Mouse (Mus musculus) kidney, adult 2 months (tissue): ENCODE data around the gene Mthfd1. TPM values are rescaled to one million over a fixed set of nuclear protein-coding genes. Genes with fewer than 3 reads are reported as not detected.

Experiments
- DNase-seq: peaks from one replicate; pipeline ENCODE4 v3.0.0; 2021
- H3K27ac ChIP-seq: fragments of 200-500 bp; 2 replicates; pipeline ENCODE4 v1.5.1; 2012; ENCODE audit warnings: low read depth, low read length, control low read depth, inconsistent platforms; ENCODE audit not compliant: insufficient read depth
- H3K27me3 ChIP-seq: fragments of 200-500 bp; replicated peaks from 2 replicates; pipeline ENCODE4 v1.6.1; 2012; ENCODE audit warnings: mild to moderate bottlenecking, moderate library complexity, low read length, inconsistent platforms; ENCODE audit not compliant: control insufficient read depth, insufficient read depth
- H3K36me3 ChIP-seq: fragments of 200-500 bp; 2 replicates; pipeline ENCODE4 v1.6.1; 2012; ENCODE audit warnings: mild to moderate bottlenecking, moderate library complexity, low read length, inconsistent platforms; ENCODE audit not compliant: control insufficient read depth, insufficient read depth
- H3K4me1 ChIP-seq: fragments of 200-500 bp; 2 replicates; pipeline ENCODE4 v1.6.1; 2011; ENCODE audit warnings: low read length; ENCODE audit not compliant: control insufficient read depth, insufficient read depth
- H3K4me3 ChIP-seq: fragments of 200-500 bp; 2 replicates; pipeline ENCODE4 v1.5.1; 2011; ENCODE audit warnings: mild to moderate bottlenecking, low read depth, low read length, control low read depth; ENCODE audit not compliant: insufficient read depth
- CTCF ChIP-seq: fragments of 200-500 bp; conservative IDR thresholded peaks from 2 replicates; pipeline ENCODE4 v1.5.1; 2011; ENCODE audit warnings: low read depth, mild to moderate bottlenecking, control low read depth, low read length, moderate library complexity, mixed read lengths; ENCODE audit not compliant: insufficient read depth, insufficient read length
- POLR2A ChIP-seq: fragments of 200-500 bp; IDR thresholded peaks from one replicate; pipeline ENCODE4 v1.6.1; 2011; ENCODE audit warnings: low read depth, low read length, control low read depth
- WGBS: fragments of 180-500 bp; shearing (Covaris S2); methylation state at CpG from one replicate; pipeline ENCODE4 v1.1.7; 2018; 5-methylcytosine and 5-hydroxymethylcytosine counted together
- polyA plus RNA-seq: library from polyadenylated mRNA; depleted of rRNA; stranded (reverse); fragments of >200 nt; gene quantifications from 2 replicates; pipeline ENCODE4 v1.2.3, GENCODE M21; 2012

Mthfd1 gene
- polyA plus RNA-seq, 1 experiment, result 132 TPM

DNA sequence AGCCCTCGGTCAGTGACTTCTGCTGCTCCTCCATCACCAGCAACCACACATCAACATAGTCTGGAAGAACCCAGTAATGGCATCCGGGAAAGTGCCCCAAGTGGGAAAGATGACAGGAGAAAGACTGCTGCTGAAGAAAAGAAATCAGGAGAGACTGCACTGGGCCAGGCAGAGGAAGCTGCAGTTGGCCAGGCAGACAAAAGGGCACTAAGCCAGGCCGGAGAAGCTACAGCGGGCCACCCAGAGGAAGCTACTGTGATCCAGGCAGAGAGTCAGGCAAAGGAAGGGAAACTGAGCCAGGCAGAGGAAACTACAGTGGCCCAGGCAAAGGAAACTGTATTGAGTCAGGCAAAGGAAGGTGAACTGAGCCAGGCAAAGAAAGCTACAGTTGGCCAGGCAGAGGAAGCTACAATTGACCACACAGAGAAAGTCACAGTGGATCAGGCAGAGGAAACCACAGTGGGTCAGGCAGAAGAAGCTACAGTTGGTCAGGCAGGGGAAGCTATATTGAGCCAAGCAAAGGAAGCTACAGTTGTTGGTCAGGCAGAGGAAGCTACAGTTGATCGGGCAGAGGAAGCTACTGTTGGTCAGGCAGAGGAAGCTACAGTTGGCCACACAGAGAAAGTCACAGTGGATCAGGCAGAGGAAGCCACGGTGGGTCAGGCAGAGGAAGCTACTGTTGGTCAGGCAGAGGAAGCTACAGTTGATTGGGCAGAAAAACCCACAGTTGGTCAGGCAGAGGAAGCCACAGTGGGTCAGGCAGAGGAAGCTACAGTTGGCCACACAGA is 73.7 kb downstream of the Mthfd1 start:
- H3K4me3 ChIP-seq, result no peak overlapping the region
- H3K36me3 ChIP-seq, result no peaks in the 10 kb centered on the region
- DNase-seq, result no peak
- no peaks in the 10 kb centered on the region for H3K27me3 ChIP-seq
- no peak overlapping the region for H3K27ac ChIP-seq
- no peaks in the 10 kb centered on the region for H3K4me1 ChIP-seq
- TF ChIP-seq CTCF, result no peak
- 80% methylated on average over 6 of the region's 6 CpGs for WGBS

DNA sequence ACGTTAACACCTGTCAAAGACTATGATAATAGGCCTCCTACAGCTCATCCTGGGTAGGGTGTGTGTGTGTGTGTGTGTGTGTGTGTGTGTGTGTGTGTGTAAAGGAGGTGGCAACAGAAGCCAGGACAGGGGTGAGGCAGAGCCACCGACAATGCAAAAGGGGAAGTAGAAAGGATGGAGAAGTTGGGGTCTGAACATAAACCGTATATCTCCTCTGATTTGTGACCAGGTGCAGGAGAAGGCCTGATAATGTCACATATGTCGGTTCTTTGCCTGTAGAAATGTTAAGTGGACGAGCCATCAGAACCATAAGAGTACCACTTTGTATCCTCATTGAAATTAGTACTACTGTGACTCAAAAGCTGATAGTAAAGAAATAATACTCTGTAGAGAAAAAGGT is 78.6 kb downstream of the Mthfd1 start:
- no peak overlapping the region for H3K27ac ChIP-seq
- TF ChIP-seq POLR2A (no peak), CTCF (no peak)
- H3K36me3 ChIP-seq, result no peaks in the 10 kb centered on the region
- H3K4me3 ChIP-seq, result no peak overlapping the region
- WGBS, result 94% methylated on average over 5 of the region's 5 CpGs
- no peaks in the 10 kb centered on the region for H3K27me3 ChIP-seq
- DNase-seq, result no peak
- no peaks in the 10 kb centered on the region for H3K4me1 ChIP-seq

DNA sequence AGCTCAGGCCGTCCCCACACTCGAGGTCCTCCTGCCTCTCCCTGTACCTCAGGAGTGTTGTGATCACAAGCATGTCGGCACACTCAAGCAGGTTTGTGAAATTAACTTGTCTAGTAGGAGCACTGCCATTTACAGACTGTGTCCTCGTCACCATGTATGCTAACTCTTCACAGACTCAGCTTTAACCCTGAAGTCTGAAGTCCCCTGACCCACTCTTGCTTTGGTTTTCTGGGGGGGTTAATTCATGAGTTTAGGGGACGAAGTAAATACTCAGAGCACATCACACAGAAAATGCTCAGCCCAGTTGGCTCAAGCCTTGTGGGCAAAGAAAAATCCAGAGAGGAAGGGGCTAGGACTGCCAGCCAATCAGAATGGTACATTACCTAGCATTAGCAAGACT is 80.5 kb downstream of the Mthfd1 start:
- no peaks in the 10 kb centered on the region for H3K27me3 ChIP-seq
- no peak for DNase-seq
- no peaks in the 10 kb centered on the region for H3K4me1 ChIP-seq
- 75% methylated on average over 5 of the region's 5 CpGs for WGBS
- no peak for TF ChIP-seq POLR2A
- TF ChIP-seq CTCF, result no peak
- no peak overlapping the region for H3K27ac ChIP-seq
- no peaks in the 10 kb centered on the region for H3K36me3 ChIP-seq
- H3K4me3 ChIP-seq, result no peak overlapping the region

DNA sequence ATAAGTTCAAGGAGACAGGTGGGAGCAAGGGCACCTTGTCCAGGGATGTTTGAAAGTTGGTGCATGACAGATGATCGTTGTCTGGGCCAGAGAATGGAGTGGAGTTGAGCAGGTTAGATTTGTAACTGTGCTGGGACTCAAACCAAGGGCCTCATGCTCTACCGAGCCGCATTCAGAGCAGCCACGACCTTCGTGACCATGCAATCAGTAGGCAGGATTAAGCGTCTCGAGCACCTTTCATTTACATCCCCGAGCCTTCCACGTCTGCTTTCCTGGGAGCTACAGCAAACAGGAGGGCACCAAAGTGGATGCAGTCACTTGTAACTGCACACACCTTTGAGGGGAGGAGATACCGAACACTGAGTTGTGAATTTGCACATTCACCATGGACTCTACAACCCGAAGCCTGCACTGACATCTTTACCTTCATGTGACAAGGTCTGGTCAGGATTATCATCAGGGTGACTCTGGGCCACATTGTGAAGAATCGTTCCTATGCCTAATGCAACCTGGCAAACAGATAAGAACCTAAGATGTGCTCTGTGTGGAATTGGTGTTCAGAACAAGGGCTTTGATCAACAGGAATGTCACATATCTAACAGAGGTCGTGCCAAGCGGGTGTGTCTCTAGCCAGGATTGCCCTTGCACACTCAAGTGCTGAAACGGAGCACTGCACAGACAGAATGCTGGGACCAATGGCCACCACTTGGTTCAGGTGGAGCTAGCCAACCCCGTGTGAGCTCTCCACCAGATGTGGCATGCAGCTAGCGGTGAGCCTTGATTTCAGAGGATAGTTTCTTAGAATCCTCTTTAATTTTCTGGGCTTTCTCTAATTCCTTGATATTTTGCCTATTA is 81.2 kb downstream of the Mthfd1 start:
- H3K36me3 ChIP-seq, result no peaks in the 10 kb centered on the region
- H3K4me1 ChIP-seq, result no peaks in the 10 kb centered on the region
- H3K27me3 ChIP-seq, result no peaks in the 10 kb centered on the region
- TF ChIP-seq CTCF (no peak), POLR2A (no peak)
- WGBS, result 74% methylated on average over 17 of the region's 17 CpGs
- DNase-seq, result no peak
- no peak overlapping the region for H3K4me3 ChIP-seq
- H3K27ac ChIP-seq, result no peak overlapping the region

DNA sequence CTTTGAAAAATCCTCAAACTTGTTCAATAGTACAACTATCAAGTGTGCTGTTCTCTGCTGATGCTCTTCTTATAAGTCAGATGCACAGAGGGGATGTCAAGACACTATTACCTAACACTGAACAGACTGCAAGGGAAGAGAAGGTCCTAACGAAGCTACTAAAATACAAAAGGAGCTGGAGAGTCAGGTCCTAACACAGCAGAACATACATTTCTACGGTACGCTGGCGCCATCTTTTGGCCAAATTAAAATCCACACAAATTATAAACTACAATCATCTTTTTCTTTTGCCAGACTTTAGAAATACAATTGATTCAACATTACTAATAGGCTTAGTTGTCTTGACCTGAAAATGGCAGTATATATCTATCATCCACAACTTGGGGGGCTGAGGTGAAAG is 86.0 kb downstream of the Mthfd1 start:
- TF ChIP-seq POLR2A (no peak), CTCF (0 out of 2 replicates have a peak, but pooled peaks have one; percentile 23)
- Histone ChIP-seq H3K27me3 (no peaks in the 10 kb centered on the region), H3K27ac (no peak overlapping the region), H3K4me1 (no peaks in the 10 kb centered on the region), H3K36me3 (no peaks in the 10 kb centered on the region), H3K4me3 (no peak overlapping the region)
- WGBS, result 3% methylated on average over 4 of the region's 4 CpGs
- peak; percentile 67 for DNase-seq

DNA sequence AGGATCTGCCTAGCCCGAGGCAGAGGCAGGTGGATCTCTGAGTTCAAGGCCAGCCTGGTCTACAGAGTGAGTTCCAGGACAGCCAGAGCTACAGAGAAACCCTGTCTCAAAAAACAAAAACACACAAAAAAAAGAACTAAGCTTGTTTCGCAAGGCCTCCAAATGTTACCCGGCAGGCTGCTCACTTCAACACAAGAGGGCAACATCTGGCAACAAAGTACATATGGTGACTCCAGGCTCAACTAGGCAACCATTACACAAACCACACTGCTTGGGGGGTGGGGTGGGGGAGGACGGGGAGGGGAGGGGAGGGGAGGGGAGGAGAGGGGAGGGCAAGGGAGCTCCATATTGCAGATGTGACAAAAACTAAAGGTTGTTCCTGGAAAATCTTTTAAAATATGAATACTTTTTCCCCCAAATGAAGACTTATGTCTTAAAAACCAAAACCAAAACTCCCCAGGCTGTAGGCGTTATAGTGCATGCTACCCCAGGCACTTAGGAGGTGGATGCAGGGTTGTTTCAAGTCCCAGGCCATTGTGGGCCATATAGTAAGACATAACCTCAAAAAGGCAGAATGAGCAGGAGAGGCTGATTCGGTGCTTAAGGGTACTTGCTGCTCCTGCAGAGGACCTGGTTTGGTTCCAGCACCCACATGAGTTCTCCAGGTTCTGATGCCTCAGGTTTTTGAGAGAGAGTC is 90.8 kb downstream of the Mthfd1 start:
- Histone ChIP-seq H3K4me1 (no peaks in the 10 kb centered on the region), H3K27ac (no peak overlapping the region), H3K27me3 (no peaks in the 10 kb centered on the region), H3K4me3 (no peak overlapping the region), H3K36me3 (no peaks in the 10 kb centered on the region; the same call in 1 of the 2 replicates)
- DNase-seq, result peak; percentile 34
- no peak for TF ChIP-seq POLR2A
- TF ChIP-seq CTCF, result peak; percentile 55
- WGBS, result 71% methylated on average over 6 of the region's 6 CpGs
